In the genomic region with DNA sequence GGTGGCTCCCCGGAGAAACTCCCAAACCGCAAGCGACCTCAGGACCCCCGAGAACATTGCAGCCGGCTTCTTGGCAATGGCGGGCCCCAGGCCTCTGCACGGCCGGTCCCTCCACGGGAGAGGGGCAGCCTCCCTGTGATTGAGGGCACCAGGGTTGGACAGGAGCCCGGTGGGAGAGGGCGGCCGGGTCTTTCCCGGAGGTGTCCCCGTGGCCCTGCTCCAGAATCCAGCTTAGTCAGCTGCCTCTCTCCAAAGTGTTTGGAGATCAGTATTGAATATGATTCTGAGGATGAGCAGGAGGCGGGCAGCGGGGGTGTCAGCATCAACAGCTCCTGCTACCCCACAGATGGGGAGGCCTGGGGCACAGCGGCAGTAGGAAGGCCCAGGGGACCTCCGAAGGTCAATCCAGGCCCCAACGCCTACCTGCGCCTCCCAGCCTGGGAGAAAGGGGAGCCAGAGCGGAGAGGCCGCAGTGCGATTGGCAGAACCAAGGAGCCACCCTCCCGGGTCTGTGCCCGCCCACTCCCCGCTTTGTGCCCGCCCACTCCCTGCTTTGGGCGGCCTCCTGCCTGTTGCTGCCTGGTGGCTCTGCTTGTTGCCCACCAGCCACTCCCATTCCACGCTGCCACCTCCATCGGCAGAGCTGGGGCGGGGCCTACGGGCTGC, we compare ENCODE assay signal across 8 mouse cellular contexts. TPM values are rescaled to one million over a fixed set of nuclear protein-coding genes. Genes with fewer than 3 reads are reported as not detected.
A peak's percentile ranks its signal among the peaks of the same experiment; 100 is the strongest.
DNase-seq lines count a peak whose midpoint lies in the region; ATAC-seq and TF ChIP-seq lines count a peak whose summit lies in the region.

No protein-coding gene starts in this region.

- H3K27me3 ChIP-seq in embryonic facial prominence, embryonic 10.5 days (replicated peaks; ENCODE audit: low read depth, poor library complexity, severe bottlenecking) = peaks cover 69% of the 10 kb centered on the region
- no peaks in the 10 kb centered on the region for H3K27me3 ChIP-seq in hindbrain, embryonic 14.5 days (ENCODE audit: control insufficient read depth, insufficient read depth, low read length)

- no peaks in the 10 kb centered on the region for H3K36me3 ChIP-seq in embryonic facial prominence, embryonic 10.5 days (replicated peaks)
- peaks cover 72% of the 10 kb centered on the region for H3K36me3 ChIP-seq in hindbrain, embryonic 14.5 days (replicated peaks; ENCODE audit: control insufficient read depth, insufficient read depth)

- H3K4me1 ChIP-seq in embryonic facial prominence, embryonic 10.5 days = peaks cover 32% of the 10 kb centered on the region
- 0 out of 2 replicates have a peak, but pooled peaks cover 6% of the 10 kb centered on the region for H3K4me1 ChIP-seq in hindbrain, embryonic 14.5 days (replicated peaks; ENCODE audit: control insufficient read depth, insufficient read depth, low read length)

- DNase-seq in urinary bladder, postnatal 14 days (ENCODE audit: low spot score) = peak; percentile 77
- no peak for DNase-seq in urinary bladder, postnatal 10 days (ENCODE audit: low spot score)
- peak; percentile 91 for DNase-seq in embryonic facial prominence, embryonic 10.5 days (ENCODE audit: low spot score)
- DNase-seq in hindbrain, embryonic 14.5 days (ENCODE audit: low spot score) = peak; percentile 40
- DNase-seq in left cerebral cortex, adult 2 months (ENCODE audit: extremely low spot score in 1 of 2, low spot score in 2 of 2) = peak; percentile 65 to 68
- DNase-seq in lung, postnatal 25 days (ENCODE audit: low spot score) = peak; percentile 83
- peak; percentile 58 to 63 for DNase-seq in right cerebral cortex, adult 2 months (ENCODE audit: low spot score in 2 of 2)
- DNase-seq in c-Kit-positive CD71-positive TER-119-positive erythroid progenitor cells, embryonic 14.5 days (ENCODE audit: low spot score) = no peak

- peak; percentile 61; the same call in 1 of the 2 replicates for ATAC-seq in hindbrain, embryonic 14.5 days (ENCODE audit: low FRiP score)

- H3K4me3 ChIP-seq in embryonic facial prominence, embryonic 10.5 days = peak overlapping the region; percentile 60
- peak overlapping the region; percentile 15 for H3K4me3 ChIP-seq in hindbrain, embryonic 14.5 days (replicated peaks; ENCODE audit: low read length)
- peak overlapping the region; percentile 22; the same call in 1 of the 2 replicates for H3K4me3 ChIP-seq in left cerebral cortex, adult 2 months

- peak overlapping the region; percentile 50 for H3K4me2 ChIP-seq in hindbrain, embryonic 14.5 days (replicated peaks)

- 7% methylated on average over 32 of the region's 32 CpGs for WGBS in embryonic facial prominence, embryonic 10.5 days
- 11% methylated on average over 30 of the region's 32 CpGs for WGBS in hindbrain, embryonic 14.5 days

- no peaks in the 10 kb centered on the region for H3K9me3 ChIP-seq in embryonic facial prominence, embryonic 10.5 days
- H3K9me3 ChIP-seq in hindbrain, embryonic 14.5 days (ENCODE audit: control insufficient read depth, low read length) = no peaks in the 10 kb centered on the region

- intact Hi-C loops in left cerebral cortex, adult 2 months (cut with DNase I) = no loop called here

- peak overlapping the region; percentile 36; the same call in 1 of the 2 replicates for H3K9ac ChIP-seq in hindbrain, embryonic 14.5 days

- no peak for TF ChIP-seq CTCF in left cerebral cortex, adult 2 months (IDR thresholded peaks at IDR 0.05)

- peak overlapping the region; percentile 82 for H3K27ac ChIP-seq in embryonic facial prominence, embryonic 10.5 days (replicated peaks)
- H3K27ac ChIP-seq in hindbrain, embryonic 14.5 days = no peak overlapping the region
- H3K27ac ChIP-seq in left cerebral cortex, adult 2 months = no peak overlapping the region

RNA-seq across cellular contexts. Expression of a gene that starts 15.1 kb away (rescaled TPM):
- 5.2 and 6.3 TPM in 2 replicates for polyA plus RNA-seq in embryonic facial prominence, embryonic 10.5 days (2016; fragmentation: Nextera tagmentation; extraction: Ambion mirVana)
- polyA plus RNA-seq in hindbrain, embryonic 14.5 days (2014; fragmentation: Nextera tagmentation; extraction: Ambion mirVana) = 0.22 and 0.88 TPM in 2 replicates
- not detected for total RNA-seq in left cerebral cortex, adult 2 months (2021)

RNA-seq across cellular contexts. Expression of a gene that starts 17.9 kb away (rescaled TPM):
- polyA plus RNA-seq in embryonic facial prominence, embryonic 10.5 days (2016; fragmentation: Nextera tagmentation; extraction: Ambion mirVana) = 4.0 and 7.0 TPM in 2 replicates
- polyA plus RNA-seq in hindbrain, embryonic 14.5 days (2014; fragmentation: Nextera tagmentation; extraction: Ambion mirVana) = 43.8 and 46.9 TPM in 2 replicates
- 100 to 1,000 TPM; 190 to 202 TPM for total RNA-seq in left cerebral cortex, adult 2 months (2021)

RNA-seq across cellular contexts. Expression of a gene that starts 40.9 kb away (rescaled TPM):
- polyA plus RNA-seq in embryonic facial prominence, embryonic 10.5 days (2016; fragmentation: Nextera tagmentation; extraction: Ambion mirVana) = 184 and 185 TPM in 2 replicates
- 137 and 152 TPM in 2 replicates for polyA plus RNA-seq in hindbrain, embryonic 14.5 days (2014; fragmentation: Nextera tagmentation; extraction: Ambion mirVana)
- total RNA-seq in left cerebral cortex, adult 2 months (2021) = 10 to 100 TPM; 66.3 to 82.3 TPM

RNA-seq across cellular contexts. Expression of a gene that starts 49.9 kb away (rescaled TPM):
- polyA plus RNA-seq in embryonic facial prominence, embryonic 10.5 days (2016; fragmentation: Nextera tagmentation; extraction: Ambion mirVana) = 0.25 TPM in 2 replicates
- 1.3 and 2.2 TPM in 2 replicates for polyA plus RNA-seq in hindbrain, embryonic 14.5 days (2014; fragmentation: Nextera tagmentation; extraction: Ambion mirVana)
- under 1 TPM; 0.45 to 0.75 TPM for total RNA-seq in left cerebral cortex, adult 2 months (2021)

Comparison
In these comparisons a context has a peak if more than half of its experiments do, and no peak if none do; other contexts are left out.
1. DNase-seq: peak in urinary bladder, postnatal 14 days (single experiment), embryonic facial prominence, embryonic 10.5 days (single experiment), hindbrain, embryonic 14.5 days (single experiment), left cerebral cortex, adult 2 months (2 of 2), lung, postnatal 25 days (single experiment) and right cerebral cortex, adult 2 months (2 of 2); none in urinary bladder, postnatal 10 days (single experiment) and c-Kit-positive CD71-positive TER-119-positive erythroid progenitor cells, embryonic 14.5 days (single experiment).
2. Peak in every context shown above with its lines, with median percentiles within 50 percentile points of each other: H3K4me3 ChIP-seq.